Mouse (Mus musculus) MEL-GATA-1-ER (cell line): ENCODE measurements around the gene 4930562C15Rik.

Source experiments
- DNase-seq: peaks from one replicate; pipeline ENCODE4 v3.0.0-alpha.2; 2012; ENCODE audit warnings: low read depth; ENCODE audit errors: extremely low read depth

4930562C15Rik gene

GRCm38 (mm10) chr16:4913783-4914735, 78.8 kb downstream of the 4930562C15Rik start:
- DNase-seq = peak; percentile 20

GRCm38 (mm10) chr16:4915931-4916330, 80.7 kb downstream of the 4930562C15Rik start:
- DNase-seq = no peak

DNA sequence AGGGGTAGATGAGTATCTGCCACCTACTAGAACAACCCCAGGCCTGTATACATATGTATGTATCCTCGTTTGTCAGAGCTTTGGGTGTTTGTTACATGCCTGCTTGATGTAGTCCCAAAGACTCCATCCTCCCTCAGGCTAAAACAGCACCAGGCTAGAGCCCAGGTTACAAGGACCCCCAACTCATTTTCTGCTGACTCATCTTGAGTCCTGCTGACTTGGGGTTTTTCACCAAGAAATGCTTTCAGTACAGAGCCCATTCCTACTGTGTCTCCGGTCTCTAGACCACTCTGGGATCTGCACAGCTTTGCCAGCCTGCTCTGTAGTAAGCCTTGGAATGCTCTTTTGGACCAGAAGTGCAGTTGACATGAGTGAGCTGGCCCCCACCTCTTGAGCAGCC, 81.4 kb downstream of the 4930562C15Rik start:
- no peak for DNase-seq
